Mouse (Mus musculus) large intestine, adult 2 months (tissue): ENCODE data around the gene Trappc13. TPM values are rescaled to one million over a fixed set of nuclear protein-coding genes. Genes with fewer than 3 reads are reported as not detected.
A peak's percentile ranks its signal among the peaks of the same experiment; 100 is the strongest.
"Not testable (repeated sequence)": the region's sequence is repeated elsewhere in the genome, so short reads cannot be mapped to it uniquely, and the experiment has no call there.

Experiments
- DNase-seq: peaks from one replicate; pipeline ENCODE4 v3.0.0-alpha.2; 2012; ENCODE audit warnings: low read depth, low spot score
- WGBS: fragments of 180-500 bp; shearing (Covaris S2); methylation state at CpG from one replicate; pipeline ENCODE4 v1.1.7; 2018; 5-methylcytosine and 5-hydroxymethylcytosine counted together
- polyA plus RNA-seq: library from polyadenylated mRNA; depleted of rRNA; stranded (reverse); fragments of >200 nt; gene quantifications from 2 replicates; pipeline ENCODE4 v1.2.3, GENCODE M21; 2012; rRNA removed

Trappc13 gene
- 11.5 and 11.6 TPM in 2 replicates for polyA plus RNA-seq

DNA sequence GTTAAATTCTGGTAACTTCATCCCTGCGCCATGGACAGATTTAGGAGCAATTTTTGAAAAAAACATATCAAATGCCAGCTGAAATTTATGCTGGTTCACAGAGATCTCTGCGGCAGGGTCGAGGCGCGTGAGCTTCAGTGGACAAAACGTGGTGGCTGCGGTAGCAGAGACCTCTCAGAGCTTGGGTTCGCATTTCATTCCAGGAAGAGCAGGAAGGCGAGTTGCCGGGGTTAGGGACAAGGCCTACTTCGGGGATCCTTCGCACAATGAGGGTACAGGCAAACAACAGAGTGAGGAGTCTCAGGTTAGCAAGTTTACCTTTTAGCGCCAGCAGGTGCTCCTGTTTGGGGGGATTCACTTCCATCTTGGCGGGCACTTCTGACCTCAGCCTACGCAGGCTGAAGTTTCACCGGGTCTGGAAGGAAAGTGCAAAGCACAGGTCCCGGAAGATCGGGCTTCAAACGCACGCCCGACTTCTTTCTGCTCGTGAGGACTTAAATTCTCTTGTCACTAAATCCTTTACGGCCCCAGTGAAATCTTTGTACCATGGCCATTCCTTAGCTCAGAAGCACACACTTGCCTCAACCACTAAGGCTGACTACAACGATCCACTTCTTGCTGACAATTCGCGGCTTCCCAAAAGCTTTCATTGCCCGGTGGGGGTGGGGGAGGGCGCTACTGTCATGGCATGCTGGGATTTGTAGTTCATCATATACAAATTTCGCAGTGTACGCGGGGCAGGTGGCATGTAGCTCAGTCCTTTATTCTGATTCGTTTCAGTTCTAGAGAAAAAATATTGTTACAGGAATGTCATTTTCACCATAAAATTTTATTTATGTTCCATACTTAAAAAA is at the start of gene Trappc13:
Gene Trappc13, minus strand, starts transcription at position 674 of the 854 bp plus-strand sequence.
- DNase-seq = peak; percentile 71
- WGBS = under 1% methylated on average over 32 of the region's 32 CpGs

DNA sequence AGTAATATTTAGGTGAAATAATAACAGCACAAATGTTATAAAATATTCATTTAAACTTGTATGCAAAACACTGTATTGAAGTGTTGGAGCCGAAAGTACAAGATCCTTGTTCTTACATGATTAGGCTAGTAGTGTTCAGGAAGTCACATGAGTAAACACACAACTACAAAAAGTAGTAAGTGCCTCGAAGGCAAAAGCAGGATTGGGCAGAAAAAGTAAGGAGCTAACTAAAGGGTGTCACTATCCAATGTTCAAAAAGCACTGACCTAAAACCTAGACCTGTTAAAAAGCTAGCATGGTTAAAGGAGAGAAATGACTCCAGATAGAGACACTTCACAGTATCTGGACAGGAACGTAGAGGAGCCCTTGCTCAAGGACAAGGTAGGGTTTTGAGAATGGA is 49.2 kb upstream of the Trappc13 start:
- 14% methylated on average over 3 of the region's 3 CpGs for WGBS
- DNase-seq = peak; percentile 3

DNA sequence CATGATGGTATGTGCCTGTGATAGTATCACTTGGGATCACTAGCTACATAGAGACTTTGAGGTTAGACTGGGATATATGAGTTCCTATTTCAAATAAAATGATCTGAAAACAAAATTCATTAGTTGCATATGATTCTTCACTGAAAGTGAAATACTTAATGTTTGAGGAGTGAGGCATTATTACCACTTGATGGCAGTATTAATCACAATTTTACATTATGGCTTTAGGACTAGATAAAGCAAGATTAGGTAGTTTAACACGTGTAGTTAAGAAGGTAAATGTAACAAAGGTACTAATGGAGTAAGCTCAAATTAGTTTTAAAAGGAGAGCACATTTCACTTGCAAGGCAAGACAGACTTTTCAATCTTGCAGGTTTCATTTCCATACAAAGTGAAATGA is 26.0 kb upstream of the Trappc13 start:
- DNase-seq = no peak
- WGBS = 51% methylated on average over 1 of the region's 1 CpGs

DNA sequence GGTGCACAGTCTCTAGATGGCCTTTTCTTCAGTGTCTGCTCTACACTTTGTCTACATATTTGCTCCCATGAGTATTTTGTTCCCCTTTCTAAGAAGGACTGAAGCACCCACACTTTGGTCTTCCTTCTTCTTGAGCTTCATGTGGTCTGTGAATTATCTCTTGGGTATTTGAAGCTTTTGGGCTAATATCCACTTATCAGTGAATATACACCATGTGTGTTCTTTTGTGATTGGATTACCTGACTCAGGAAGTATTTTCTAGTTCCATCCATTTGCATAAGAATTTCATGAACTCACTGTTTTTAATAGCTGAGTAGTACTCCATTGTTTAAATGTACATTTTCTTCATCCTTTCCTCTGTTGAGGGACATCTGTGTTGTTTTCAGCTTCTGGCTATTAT is 17.6 kb upstream of the Trappc13 start:
- DNase-seq = not testable (repeated sequence)

DNA sequence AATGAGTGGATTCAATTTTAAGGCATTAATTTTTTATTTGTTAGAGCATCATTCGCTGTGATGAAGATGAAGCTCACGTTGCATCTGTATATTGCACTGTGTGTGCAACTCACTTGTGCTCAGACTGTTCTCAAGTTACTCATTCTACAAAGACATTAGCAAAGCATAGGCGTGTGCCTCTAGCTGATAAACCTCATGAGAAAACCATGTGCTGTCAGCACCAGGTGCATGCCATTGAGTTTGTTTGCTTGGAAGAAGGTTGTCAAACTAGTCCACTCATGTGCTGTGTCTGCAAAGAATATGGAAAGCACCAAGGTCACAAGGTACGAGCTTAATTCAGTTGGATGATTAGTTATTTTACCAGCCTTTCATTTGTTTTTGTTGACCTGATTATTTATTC is 9.1 kb upstream of the Trappc13 start:
- no peak for DNase-seq
- WGBS = 64% methylated on average over 4 of the region's 4 CpGs

DNA sequence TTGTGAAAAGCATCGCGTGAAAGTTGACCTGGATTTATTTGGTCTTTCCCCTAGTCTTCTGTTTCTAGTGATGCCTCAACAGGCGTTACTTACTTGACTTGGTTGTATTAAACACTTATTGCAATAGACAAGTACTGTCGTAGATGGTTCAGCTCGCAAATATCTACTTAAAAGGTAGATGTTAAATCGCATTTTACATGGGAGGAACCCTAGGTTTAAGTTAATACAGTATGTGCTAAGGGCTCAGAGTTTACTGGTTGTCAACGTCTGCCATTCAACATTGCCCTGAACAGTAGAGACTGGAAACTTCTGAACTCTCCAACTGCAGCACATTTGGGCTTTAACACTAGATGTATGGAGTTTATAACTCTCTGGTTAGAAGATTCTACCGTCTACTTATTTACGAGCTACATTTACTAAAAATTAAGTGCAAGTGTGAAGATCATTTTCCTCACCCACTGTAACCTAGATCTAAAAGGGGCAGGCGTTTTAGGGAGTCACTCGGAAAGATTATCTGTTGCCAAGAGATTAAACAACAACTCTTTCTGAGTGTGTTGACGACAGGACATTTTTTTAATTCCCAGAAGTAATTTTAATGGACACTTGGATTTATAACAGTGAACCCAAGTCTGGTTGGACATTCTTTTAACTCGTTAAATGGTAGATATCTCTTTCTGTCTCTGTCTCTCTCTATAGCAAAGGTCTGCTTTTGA is 1.1 kb upstream of the Trappc13 start:
- DNase-seq = peak; percentile 8
- WGBS = 7% methylated on average over 13 of the region's 13 CpGs

DNA sequence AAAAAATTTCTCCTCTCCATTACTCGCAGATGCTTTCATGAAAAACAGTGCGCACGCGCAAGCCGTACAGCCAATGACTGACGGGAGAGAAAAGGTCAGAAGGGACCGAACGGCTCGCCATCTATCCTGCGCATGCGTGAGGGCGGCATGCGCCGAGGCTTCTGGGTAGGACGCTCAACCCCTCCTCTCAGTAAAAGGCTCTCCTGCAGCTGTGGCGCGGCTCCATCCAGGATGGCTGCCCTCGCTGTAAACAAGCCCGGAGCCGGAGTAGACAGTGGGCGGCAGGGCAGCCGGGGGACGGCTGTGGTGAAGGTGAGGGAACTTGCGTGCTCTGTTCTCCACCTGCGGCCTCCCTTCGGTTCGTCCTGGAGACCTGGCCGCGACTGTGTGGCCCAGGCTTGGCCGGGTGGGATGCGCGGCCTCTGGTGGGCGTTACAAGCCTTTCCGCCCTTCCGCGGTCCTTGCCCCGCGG is 417 bp upstream of the Trappc13 start, which contains the start of gene Trim23:
Gene Trim23, plus strand, starts transcription at position 148 of the 472 bp plus-strand sequence.
- under 1% methylated on average over 38 of the region's 38 CpGs for WGBS
- DNase-seq = peak; percentile 98

DNA sequence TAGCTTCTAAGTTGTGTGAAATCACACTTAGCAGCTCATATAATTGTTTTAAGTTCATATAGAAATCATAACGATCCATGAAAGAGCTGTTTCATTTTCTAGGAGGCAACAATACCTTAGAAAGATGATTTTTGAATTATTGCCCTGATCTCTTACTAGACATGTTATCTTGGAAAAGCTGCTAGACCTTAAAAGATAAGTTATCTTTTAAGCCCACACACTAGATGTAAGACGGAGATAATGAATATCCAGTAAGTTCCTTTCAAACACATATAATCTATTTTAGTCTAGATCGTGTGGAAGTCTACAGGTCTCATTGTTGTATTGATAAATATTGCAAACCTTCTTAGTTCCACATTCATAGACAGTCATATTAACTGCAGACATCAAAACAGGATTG is 1.4 kb downstream of the Trappc13 start:
- no peak for DNase-seq
- 41% methylated on average over 3 of the region's 3 CpGs for WGBS

DNA sequence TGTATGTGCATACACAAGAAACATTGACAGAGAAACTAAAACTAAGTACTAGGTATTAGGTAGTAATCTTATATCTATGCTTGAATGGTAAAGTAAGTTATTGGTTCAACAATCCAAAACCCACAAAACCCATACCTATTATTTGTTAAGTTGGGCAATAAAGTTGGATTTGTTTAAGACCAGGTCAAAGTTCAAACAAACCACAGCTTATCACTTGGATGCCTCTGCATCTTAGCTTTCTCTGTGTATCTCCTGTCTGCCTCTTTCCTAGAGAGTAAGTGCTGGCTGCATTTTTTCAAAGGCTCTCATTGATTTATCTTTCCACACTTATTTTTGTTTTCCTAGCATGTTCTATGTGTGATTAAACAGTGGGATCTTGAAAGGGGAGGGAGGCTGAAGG is 5.8 kb downstream of the Trappc13 start:
- DNase-seq = no peak

DNA sequence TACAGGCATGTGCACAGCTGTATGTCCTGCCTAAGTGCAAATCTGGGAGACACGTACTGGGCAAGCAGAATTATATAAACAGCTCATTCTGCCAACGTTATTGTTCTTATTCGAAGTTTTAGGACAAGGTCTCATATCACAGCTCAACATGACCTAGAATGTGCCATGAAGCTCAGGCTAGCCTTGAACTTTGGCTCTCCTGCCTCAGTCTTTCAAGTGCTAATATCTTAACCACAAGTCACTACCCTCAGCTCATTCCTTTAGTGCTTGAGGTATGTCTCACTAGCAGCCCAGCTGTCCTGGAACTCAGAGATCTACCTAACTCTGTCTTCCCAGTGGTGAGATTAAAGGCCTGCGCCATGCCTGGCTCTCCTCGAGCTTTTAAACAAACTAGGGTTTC is 6.6 kb downstream of the Trappc13 start:
- 70% methylated on average over 5 of the region's 5 CpGs for WGBS
- DNase-seq = no peak

DNA sequence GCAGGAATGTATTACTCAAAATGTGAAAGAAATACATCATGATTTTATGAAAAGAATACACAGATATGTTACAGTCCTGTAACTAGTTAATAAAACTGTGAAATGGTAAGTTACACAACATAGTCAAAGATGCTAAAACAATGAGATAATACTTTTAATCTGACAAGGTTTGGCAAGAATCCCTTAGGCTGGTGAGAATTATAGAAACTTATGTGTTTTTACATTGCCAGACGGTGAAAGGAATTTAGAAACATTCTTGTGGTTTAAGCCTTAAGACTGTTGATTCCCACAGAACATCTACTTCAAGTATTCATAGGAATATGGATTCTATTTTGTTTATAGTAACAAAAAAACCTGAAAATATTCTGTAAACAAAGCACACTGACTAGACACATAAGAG is 22.6 kb downstream of the Trappc13 start:
- WGBS = 87% methylated on average over 1 of the region's 1 CpGs
- no peak for DNase-seq

DNA sequence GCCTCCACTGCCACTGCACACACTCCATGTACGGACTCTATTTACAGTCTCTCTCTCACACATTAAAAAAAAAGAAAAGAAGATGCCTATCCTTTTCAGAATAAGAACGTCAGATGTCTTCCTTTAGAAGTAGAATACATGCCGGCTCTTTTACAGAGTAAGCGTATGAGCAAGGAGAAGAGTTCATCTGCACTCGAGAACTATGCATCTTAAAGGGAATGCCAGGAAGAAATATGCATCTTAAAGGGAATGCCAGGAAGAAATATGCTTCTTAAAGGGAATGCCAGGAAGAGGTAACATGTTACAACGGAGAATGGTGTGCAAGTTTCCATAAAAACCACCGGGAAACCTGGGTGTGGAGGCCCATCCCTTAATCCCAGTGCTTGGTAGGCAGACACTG is 23.2 kb downstream of the Trappc13 start:
- WGBS = 88% methylated on average over 7 of the region's 7 CpGs
- DNase-seq = no peak

DNA sequence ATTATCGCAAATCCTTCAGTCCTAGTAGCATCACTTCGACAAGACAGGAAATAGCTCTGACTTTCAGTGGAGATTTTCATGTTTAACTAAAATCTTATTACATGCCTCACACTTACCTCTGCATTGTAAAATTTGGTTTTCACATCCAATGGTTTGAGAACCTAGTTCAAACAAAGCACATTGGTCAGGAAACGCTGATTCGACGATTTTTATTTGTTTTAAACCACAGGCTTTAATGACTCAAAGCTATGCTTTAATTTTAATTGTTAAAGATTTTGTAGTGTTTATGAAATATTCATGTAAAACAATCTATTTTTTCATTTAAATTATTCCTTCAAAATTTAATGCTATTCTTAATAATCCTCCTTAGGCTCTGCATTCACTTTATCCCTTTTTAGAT is 24.1 kb downstream of the Trappc13 start:
- no peak for DNase-seq
- WGBS = 91% methylated on average over 5 of the region's 5 CpGs

DNA sequence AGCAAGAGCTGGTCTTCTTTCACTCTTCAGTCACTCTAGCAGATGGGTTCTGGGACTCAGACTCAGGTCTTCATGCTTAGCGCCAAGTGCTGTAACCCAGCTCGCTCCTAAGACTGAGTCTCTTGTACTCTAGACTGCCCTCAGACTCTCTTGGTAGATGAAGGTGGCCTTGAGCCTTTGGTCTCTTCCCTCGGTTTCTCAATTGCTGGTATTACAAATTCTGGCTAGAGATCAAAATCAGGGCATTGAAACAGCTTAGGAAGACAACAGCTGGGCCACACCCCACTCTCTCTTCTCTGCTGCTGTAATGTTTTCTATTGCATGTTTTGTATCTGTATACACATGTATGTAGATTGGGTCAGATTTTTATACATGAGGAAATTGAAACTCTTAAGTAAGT is 32.6 kb downstream of the Trappc13 start:
- DNase-seq = no peak

DNA sequence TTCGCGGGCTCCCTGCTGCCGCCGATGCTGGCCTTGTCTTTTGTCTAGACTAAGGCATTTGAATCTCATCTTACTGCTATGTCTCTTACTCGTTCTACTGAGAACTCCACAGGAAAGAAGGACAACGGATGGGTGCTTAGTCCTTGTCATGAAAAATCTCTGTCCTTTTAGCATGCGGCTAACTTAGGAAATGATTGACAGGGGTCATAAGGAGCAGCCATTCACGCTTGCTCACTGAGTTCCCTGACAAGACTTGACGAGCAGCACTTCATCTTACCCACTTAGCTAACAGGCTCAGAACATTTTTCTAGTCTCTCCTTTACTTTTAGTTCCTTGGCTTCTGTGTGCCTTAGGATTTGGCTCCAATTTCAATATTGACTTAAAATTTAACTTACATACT is 33.4 kb downstream of the Trappc13 start:
- DNase-seq = no peak
- 72% methylated on average over 9 of the region's 9 CpGs for WGBS

More for the DNA sequence above, 32.6 kb downstream of the Trappc13 start:
- WGBS = 83% methylated on average over 3 of the region's 3 CpGs

DNA sequence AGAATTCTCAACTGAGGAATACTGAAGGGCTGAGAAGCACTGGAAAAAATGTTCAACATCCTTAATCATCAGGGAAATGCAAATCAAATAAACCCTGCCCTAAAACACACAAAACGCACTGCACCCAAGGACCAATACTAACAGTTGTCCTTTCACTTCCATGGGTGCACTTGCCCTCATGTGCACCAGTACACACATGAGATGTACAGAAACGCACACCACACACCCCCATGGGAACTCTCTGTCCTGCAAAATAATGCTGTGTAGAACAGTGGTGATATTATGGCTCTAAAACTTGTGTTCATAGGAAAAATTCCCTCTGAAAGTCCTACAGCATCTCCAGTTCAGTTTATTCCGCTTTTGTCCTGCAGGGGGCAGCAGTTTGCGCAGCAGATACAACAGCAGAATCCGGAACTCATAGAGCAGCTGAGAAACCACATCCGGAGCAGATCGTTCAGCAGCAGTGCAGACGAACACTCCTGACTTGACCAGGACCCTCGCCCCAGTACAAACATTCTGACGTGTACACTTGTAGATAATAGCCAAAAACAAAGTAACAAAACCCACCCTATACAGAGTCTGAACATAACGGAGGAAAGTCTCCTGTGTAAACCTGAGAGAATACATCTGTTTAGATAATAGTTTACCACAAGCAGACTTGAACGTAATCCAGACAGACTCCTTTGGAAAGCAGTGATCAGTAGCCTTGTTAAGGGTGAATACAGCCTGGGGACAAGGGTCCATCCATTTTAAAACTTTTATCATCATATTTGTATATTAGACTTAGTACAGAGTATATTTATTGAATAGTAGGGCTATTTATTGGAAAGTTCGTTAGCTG is 38.7 kb downstream of the Trappc13 start:
- peak; percentile 51 for DNase-seq

DNA sequence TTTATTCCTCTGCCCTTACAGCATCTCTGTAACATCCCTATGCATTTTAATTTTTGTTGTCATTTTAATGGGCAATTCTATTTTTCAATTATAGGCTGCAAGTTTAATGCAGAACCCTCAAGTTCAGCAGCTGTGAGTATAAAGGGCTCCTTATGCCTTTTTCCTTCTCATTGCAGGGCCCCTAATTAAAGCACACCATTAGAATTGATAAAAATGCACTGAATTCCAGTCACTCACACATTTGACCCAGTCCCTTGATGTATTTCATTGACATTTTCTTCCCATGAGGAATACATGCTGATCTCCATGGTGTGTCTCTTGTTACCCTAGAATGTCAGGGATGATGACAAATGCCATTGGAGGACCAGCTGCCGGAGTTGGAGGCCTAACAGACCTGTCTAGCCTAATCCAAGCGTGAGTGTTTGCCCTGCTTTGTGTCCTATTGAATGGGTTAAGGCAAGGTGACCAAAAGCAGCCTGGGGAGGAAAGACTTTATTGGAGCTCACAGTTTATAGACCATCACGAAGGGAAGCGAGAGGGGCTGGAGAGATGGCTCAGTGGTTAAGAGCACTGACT is 43.7 kb downstream of the Trappc13 start:
- DNase-seq = no peak
- WGBS = 85% methylated on average over 4 of the region's 4 CpGs

More for the DNA sequence above, 38.7 kb downstream of the Trappc13 start:
- WGBS = 27% methylated on average over 13 of the region's 13 CpGs

DNA sequence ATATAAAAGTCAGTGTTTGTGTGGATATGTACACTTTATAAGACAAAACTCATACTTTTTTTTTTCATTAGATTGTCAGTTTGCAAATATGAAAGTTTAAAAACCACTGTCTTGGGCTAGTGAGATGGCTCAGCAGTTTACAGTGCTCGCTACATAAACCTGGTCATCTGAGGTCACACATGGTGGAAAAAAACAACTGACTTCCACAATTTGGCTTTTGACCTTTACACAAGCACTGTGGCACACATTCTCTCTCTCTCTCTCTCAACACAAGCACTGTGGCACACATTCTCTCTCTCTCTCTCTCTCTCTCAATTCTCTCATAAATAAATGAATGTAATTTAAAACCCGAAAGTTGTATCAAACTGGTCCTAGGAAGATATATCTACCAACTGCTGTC is 45.7 kb downstream of the Trappc13 start:
- 80% methylated on average over 2 of the region's 2 CpGs for WGBS
- DNase-seq = no peak

DNA sequence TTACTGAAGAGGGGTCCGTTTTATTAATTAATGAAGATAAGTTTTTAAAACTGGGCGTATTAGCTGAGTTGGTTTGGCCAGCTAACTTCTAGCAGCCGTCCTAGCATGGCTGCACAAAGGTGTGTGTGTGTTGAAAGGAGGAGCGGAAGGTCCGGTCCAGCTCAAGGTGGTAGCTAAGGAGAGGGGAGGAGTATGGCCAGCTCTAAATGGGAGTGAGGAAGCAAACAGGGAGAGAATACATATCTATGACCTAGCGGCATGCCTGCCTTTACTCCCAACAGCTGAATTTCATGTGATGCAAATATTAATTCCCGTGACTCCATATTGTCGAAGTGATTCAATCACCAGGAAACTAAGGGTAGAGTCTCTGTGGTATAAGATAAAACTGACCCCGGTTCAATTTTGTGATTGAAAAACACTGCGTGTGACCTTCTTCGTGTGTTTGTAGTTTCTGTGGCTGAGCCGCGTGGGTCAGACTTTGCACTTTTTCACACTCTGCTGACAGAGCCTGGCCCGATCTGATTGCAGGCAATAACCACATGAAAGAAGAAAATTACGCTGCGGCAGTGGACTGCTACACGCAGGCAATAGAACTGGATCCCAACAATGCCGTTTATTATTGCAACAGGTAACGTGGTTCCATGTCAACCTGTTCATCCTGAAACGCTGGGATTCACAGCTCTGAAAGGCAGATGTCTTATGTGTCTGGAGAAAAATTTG is 54.4 kb downstream of the Trappc13 start:
- DNase-seq = no peak
- 56% methylated on average over 20 of the region's 20 CpGs for WGBS
